Mouse (Mus musculus) spleen, postnatal 4 days (tissue): Measurements from ENCODE around the gene Ak2.

ENCODE experiments used
- DNase-seq, 2 experiments: peaks; one replicate each; pipeline ENCODE4 v3.0.0; 2022; ENCODE audit warnings: low spot score in 2 of 2

Gene Ak2

GRCm38 (mm10) chr4:128991500-128992008 is at the start of gene Ak2:
Ak2 (plus strand) TSS chr4:128991958.
- DNase-seq = no peak

GRCm38 (mm10) chr4:128942346-128942745 is 49.4 kb upstream of the Ak2 start:
- no peak for DNase-seq

- DNase-seq = peak in 1 of 2 experiments; percentile 53
Observed at GRCm38 (mm10) chr4:128946736-128947135, 45.0 kb upstream of the Ak2 start.

DNA sequence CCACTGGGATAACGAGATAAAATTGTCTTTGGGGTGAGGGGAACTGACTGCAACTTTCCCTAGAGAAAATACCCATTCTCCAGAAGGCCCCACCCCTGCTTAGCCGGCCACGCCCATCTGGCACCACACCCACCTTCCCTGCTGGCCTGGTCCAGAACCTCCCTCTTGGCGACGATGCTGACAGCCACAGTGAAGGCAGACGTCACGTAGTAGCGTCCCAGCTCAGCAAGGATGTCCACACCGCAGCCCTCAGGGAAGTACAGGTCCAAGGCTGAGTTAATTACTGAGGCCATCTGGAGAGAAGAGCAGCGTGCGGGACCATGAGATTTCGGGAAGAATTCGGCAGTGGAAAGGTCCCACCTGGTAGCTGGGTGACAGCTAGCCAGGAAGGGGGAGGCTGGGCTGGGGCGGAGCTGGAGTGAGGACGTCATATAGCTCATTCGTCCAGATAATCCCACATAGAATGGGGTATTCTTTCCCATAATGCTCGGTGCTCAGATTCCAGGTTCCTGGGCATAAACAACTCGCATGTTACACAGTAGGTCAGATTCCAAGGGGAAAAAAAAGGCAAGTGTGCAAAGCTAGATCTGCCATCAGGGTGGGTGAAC is 44.3 kb upstream of the Ak2 start:
- peak in 1 of 2 experiments; percentile 51 for DNase-seq

DNA sequence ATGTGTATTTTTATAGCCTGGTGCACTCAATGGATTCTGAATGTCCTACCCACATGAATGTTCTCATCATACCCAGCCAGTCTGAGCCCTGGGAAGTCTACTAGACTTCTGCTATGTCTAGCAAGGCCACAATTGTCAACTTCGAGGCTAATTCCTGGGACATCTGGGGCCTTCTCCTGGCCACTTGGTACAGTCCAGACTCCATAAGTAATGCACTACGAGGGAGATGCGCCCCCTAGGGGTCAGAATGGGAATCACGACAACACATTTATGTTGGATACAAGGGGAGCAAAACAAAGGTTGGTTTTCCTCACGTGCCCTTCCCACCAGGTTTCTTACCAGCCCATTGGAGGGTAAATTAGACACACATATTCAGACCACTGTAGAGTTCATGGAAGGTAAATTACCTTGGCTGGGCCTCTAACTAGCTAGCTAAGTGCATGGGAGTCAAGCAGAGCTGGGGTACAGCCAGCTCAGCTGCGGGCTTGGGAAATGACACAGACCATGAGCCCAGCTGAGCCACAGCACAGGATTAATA is 43.6 kb upstream of the Ak2 start:
- peak; percentile 44 to 82 for DNase-seq

DNA sequence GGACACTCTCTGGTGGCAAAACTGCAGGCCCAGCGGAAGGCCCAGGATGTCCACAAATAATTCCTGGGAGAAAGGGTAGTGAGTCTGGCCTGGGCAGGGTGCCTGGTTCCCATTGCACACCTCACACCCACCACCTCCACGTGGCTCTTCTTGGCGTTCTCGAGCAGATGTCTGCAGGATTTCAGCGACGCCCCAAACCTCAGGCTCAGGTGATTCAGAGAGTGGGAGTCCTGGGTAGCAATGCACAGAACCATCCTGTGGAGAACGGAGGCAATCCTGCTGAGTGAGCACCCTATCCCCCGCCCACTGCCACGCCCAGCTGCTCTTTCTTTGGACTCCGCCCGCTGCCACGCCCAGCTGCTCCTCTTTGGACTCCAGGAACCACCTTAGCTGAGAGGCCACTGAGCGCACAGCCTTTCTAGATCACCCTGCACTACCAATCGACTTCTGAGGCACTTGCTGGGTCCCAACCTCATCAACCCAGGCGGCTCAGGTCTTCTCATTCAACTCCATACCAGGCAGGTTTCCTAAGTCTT is 42.2 kb upstream of the Ak2 start:
- no peak for DNase-seq

DNA sequence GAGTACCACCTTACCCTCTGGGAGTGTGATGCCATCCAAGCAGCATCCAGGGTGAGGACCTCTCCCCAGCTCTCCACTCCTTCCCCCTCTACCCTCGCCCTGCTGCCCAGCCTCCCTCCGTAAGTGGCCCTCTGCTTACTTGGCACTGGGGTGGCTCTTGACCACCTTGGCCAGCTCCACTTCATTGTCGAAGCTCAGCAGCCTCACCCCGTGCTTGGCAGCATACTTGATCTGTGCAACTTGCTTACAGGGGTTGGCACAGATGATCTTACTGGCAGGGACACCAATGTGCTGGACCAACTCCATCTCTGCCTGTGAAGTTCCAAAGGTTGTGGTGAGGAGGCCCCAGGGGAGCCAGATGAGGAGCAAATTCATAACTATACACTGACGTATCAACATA is 41.3 kb upstream of the Ak2 start:
- DNase-seq = peak in 1 of 2 experiments; percentile 52

GRCm38 (mm10) chr4:128953851-128954250 is 37.9 kb upstream of the Ak2 start:
- no peak for DNase-seq

- DNase-seq = peak in 1 of 2 experiments; percentile 50
Observed at GRCm38 (mm10) chr4:128957155-128957911, 34.4 kb upstream of the Ak2 start.

DNA sequence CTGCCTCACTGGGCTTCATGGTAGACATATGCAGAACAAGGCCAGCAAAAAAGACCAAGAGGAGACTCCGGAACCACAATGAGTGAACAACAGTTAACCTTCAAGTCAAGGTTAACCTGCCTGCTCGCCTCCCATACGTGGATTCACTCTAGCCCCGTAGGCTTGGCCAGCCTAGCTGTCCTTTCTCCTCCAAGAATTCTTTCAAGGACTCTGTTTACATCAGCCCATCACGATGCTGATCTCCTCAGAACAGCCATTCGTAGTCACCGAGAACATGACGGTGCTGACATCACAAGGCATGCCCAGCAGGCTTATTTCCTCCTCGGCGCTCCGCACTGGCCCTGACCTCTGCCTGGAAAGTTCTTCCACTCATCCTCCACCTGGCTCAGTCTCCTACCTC is 33.6 kb upstream of the Ak2 start:
- DNase-seq = no peak

GRCm38 (mm10) chr4:128958849-128959248 is 32.9 kb upstream of the Ak2 start:
- peak in 1 of 2 experiments; percentile 48 for DNase-seq

- peak; percentile 26 to 62 for DNase-seq
Observed at GRCm38 (mm10) chr4:128959676-128960075, 32.1 kb upstream of the Ak2 start.

DNA sequence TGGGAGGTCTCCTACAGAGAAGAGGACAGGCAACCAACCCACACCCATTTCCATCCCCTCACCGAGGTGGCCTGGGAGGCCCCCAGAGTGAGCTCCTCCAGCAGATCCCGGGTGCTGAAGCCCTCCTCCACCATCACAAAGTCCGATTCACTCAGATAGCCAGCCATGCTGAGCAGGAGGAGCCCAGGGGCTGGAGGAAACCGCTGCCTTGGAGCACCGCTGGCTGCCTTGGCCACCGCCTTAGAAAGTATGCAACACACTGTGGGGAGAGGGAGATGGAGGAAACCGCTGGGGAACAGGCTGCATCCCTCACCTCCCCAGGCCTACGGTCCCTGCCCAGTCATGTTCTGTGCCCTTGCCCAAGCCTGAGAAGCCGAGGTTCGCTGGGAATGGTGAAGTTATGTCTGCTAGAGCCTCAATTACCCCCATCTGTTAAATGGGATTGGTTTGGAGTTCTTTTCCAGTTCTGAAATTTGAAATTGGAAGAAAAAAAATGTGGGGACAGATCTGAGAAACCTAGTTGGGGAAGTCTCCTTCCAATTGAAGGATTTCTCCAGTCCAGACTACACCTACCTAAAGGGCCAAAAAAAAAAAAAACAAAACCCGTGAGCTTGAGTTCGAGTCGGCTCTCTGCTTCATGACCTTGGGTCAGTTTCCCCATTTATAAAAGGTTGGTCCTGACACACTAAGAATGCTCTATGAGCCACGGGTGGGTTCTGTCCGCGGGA is 30.3 kb upstream of the Ak2 start:
- DNase-seq = no peak

- peak; percentile 83 to 93 for DNase-seq
Observed at GRCm38 (mm10) chr4:128962029-128962925, 29.5 kb upstream of the Ak2 start, which contains the start of gene Azin2. Azin2 (minus strand) TSS chr4:128962442.

DNA sequence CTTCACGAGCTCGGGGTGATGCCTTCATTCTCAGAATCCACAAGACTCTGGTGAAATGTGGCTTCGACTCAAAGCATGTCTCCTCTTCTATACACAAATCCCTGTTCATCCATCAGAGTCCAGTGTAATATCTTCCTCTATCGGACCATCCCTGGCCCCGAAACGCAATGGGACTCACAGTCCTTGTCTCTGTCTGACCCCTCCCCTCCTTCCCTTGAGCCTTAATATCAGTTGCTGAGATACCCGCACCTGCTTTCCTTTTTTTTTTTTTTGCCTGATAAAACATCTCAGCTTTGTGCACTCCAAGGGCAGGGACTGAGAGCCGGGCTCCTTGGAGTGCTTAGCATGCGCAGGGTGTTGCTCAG is 28.9 kb upstream of the Ak2 start:
- no peak for DNase-seq

- no peak for DNase-seq
Observed at GRCm38 (mm10) chr4:128966751-128967150, 25.0 kb upstream of the Ak2 start.

GRCm38 (mm10) chr4:128969081-128969480 is 22.7 kb upstream of the Ak2 start:
- no peak for DNase-seq

DNA sequence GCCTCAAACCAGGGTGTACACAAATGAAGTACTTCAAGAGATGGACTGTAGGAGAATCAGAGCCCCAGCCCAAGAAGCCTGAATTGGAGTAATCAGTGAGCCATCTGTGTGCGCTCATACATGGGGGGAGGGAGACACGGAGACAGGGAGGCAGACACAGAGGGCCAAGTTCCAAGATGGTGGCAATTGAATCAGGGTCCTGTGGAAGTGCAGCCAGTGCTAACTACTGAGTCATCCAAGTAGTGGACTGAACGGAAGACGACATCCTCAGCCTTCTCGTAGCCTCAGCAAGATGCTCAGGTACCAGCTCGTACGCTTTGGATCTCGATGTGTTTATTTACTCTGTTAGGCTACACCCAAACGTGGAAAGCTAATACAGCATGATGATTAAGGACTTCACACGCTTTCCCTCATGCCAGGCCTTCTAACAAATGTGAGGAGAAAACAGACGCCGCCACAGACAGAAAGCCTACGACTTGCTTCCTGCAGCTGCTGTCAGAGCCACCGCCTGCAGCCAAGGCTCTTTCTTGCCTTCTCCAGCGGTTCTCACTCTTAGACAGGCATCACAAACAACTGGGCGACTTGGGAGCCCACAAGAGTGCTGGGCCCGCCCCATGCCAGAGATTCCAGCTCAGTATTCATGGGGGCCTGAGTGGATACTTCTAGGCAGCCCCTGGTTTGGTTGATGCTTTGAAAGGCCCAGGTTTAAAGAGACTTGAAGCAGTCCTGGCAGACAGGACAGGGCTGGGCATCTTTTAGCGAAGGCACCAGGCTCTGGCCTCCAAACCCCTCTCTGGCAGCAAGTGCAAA is 21.9 kb upstream of the Ak2 start:
- no peak for DNase-seq

DNA sequence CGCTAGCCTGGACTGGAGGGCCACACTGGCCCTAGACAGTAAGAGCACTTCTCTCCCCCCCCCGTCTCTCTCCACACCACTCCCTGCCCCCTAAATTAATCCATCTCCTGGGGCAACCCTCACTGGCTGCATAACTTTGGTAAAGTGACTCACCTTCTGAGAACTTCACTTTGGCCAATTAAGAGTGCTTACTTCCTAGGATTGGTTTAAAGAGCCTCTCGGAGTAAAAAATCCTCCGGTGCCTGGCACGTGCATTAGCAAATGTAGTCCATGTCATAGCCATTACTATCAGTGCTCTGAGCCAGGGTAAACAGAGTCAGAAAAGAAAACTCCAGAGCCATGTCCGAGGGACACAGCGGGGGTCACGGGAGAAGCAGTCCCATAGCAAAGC is 21.3 kb upstream of the Ak2 start:
- no peak for DNase-seq

DNA sequence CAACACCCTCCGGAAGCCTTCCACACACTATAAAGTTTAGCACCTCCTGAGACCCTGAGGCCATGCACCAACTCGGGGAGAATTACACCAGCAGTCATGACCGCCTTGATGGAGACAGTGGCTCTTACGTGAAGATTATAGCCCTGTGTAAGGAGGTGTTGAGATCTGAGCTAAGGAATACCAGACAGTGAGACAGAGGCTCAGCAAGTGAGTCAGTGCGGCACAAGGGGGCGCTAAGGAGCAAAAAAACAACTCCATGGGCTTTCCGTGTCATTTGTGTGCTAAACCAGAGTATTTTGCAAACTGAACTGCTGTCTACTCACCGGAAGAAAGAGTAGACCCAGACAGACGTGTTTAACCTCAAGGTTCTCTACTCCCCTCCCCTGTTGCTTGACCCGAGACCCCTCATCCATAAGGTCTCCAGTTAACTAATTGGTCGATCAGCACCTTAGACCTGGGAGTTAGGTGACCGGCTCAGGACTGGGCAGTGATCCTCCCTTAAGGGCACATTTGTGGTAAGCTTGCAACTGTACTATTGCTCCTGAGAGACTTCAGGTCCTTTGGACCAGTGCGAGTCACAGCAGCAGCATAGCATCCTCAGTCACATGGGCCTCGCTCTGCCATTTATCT is 20.6 kb upstream of the Ak2 start:
- DNase-seq = peak; percentile 74 to 93
